Mouse (Mus musculus): ENCODE data around the gene 4930519P11Rik. TPM values are rescaled to one million over a fixed set of nuclear protein-coding genes. Genes with fewer than 3 reads are reported as not detected.

The 4930519P11Rik gene
- polyA plus RNA-seq, 1 experiment from 2014 or later, result 0.92 TPM

Other genes with a start within 250 kb of the 4930519P11Rik start
- gene Cdk5rap1, start 240.4 kb downstream of the 4930519P11Rik start, polyA plus RNA-seq (2014; fragmentation: Nextera tagmentation; extraction: Ambion mirVana), result 7.1 and 10.5 TPM in 2 replicates
- 4.4 and 5.1 TPM in 2 replicates for gene Snta1, start 205.3 kb downstream of the 4930519P11Rik start, polyA plus RNA-seq (2014; fragmentation: Nextera tagmentation; extraction: Ambion mirVana)
- gene Cbfa2t2, start 177.0 kb downstream of the 4930519P11Rik start, polyA plus RNA-seq (2014; fragmentation: Nextera tagmentation; extraction: Ambion mirVana), result 48.8 and 51.2 TPM in 2 replicates
- gene 1700003F12Rik, start 66.4 kb downstream of the 4930519P11Rik start, polyA plus RNA-seq (2014; fragmentation: Nextera tagmentation; extraction: Ambion mirVana), result 1.6 and 1.9 TPM in 2 replicates
- 0.30 and 0.62 TPM in 2 replicates for gene Actl10, start 61.7 kb downstream of the 4930519P11Rik start, polyA plus RNA-seq (2014; fragmentation: Nextera tagmentation; extraction: Ambion mirVana)
- gene Necab3, start 54.5 kb downstream of the 4930519P11Rik start, polyA plus RNA-seq (2014; fragmentation: Nextera tagmentation; extraction: Ambion mirVana), result 11.5 and 16.8 TPM in 2 replicates
- gene E2f1, start 43.5 kb downstream of the 4930519P11Rik start, polyA plus RNA-seq (2014; fragmentation: Nextera tagmentation; extraction: Ambion mirVana), result 0.92 and 1.8 TPM in 2 replicates
- gene Pxmp4, start 9.7 kb downstream of the 4930519P11Rik start, polyA plus RNA-seq (2014; fragmentation: Nextera tagmentation; extraction: Ambion mirVana), result 16.0 and 17.5 TPM in 2 replicates
- 2.0 and 2.1 TPM in 2 replicates for gene Zfp341, start 140 bp downstream of the 4930519P11Rik start, polyA plus RNA-seq (2014; fragmentation: Nextera tagmentation; extraction: Ambion mirVana)
- 15.5 and 16.6 TPM in 2 replicates for gene Chmp4b, start 38.3 kb upstream of the 4930519P11Rik start, polyA plus RNA-seq (2014; fragmentation: Nextera tagmentation; extraction: Ambion mirVana)
- gene Gm14214, start 156.6 kb upstream of the 4930519P11Rik start, polyA plus RNA-seq (2014; fragmentation: Nextera tagmentation; extraction: Ambion mirVana), result not detected in 2 replicates
- 27.5 and 34.5 TPM in 2 replicates for gene Raly, start 177.7 kb upstream of the 4930519P11Rik start, polyA plus RNA-seq (2014; fragmentation: Nextera tagmentation; extraction: Ambion mirVana)
- not detected in 2 replicates for gene a, start 178.0 kb upstream of the 4930519P11Rik start, polyA plus RNA-seq (2014; fragmentation: Nextera tagmentation; extraction: Ambion mirVana)

Data from neural tube, embryonic 14.5 days (tissue).